Mouse (Mus musculus): Measurements from ENCODE around the gene Notch1. TPM values are rescaled to one million over a fixed set of nuclear protein-coding genes. Genes with fewer than 3 reads are reported as not detected.

Notch1 gene
- total RNA-seq, 4 experiments from 2014 or later, result 23.7 to 32.6 (median 28.4) TPM

Small RNAs within 50 kb of the gene (microRNA-seq; reads per million reads assigned to microRNA genes)
- 0.53 to 0.84 reads per million in 2 experiments for gene Mir6996

Other genes starting within 250 kb of the Notch1 start
- gene Ccdc187, start 222.1 kb downstream of the Notch1 start, total RNA-seq (2022), result 1 to 10 TPM in 3 of 4 experiments, under 1 TPM in 1; 0.32 to 4.1 (median 2.2) TPM
- 10 to 100 TPM; 10.7 to 41.6 (median 24.6) TPM for gene Gpsm1, start 201.1 kb downstream of the Notch1 start, total RNA-seq (2022)
- gene Dnlz, start 164.6 kb downstream of the Notch1 start, total RNA-seq (2022), result 10 to 100 TPM; 21.0 to 23.8 (median 21.9) TPM
- gene Card9, start 155.7 kb downstream of the Notch1 start, total RNA-seq (2022), result 1 to 10 TPM; 1.1 to 3.4 (median 2.2) TPM
- 10 to 100 TPM; 24.7 to 68.1 (median 42.8) TPM for gene Snapc4, start 136.0 kb downstream of the Notch1 start, total RNA-seq (2022)
- gene Entr1, start 127.3 kb downstream of the Notch1 start, total RNA-seq (2022), result 100 to 1,000 TPM in 3 of 4 experiments, 10 to 100 TPM in 1; 97.8 to 120 (median 110) TPM
- gene Pmpca, start 127.3 kb downstream of the Notch1 start, total RNA-seq (2022), result 100 to 1,000 TPM; 138 to 155 (median 142) TPM
- gene Inpp5e, start 107.5 kb downstream of the Notch1 start, total RNA-seq (2022), result 10 to 100 TPM; 20.8 to 35.3 (median 24.1) TPM
- 10 to 100 TPM; 62.3 to 73.6 (median 67.1) TPM for gene Sec16a, start 71.4 kb downstream of the Notch1 start, total RNA-seq (2022)
- gene Egfl7, start 63.4 kb upstream of the Notch1 start, total RNA-seq (2022), result 100 to 1,000 TPM; 105 to 245 (median 172) TPM
- gene Gm20532, start 70.0 kb upstream of the Notch1 start, total RNA-seq (2022), result not detected
- 100 to 1,000 TPM in 3 of 4 experiments, 10 to 100 TPM in 1; 86.0 to 354 (median 247) TPM for gene Agpat2, start 87.8 kb upstream of the Notch1 start, total RNA-seq (2022)
- 10 to 100 TPM in 2 of 4 experiments, 1 to 10 TPM in 2; 9.1 to 11.9 (median 10.4) TPM for gene Fam69b, start 111.8 kb upstream of the Notch1 start, total RNA-seq (2022)
- gene Lcn4, start 154.6 kb upstream of the Notch1 start, total RNA-seq (2022), result not detected